Mouse (Mus musculus): ENCODE data around the gene Pgap2.

Pgap2 gene

DNA sequence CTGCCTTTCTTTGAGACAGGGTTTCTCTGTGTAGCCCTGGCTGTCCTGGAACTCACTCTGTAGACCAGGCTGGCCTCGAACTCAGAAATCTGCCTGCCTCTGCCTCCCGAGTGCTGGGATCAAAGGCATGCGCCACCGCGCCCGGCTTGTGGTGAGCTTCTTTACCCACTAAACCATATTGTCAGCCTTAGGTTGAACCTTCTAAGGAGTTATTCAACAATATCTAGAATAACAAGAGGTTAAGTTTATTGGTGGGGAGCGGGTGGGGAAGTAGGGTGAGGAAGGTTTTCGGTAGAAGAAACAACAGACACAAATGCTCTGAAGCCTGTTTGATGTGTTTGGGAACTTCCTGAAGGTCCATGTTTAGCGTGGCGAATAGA, 56.0 kb downstream of the Pgap2 start:
- peak in 1 of 2 experiments; percentile 44 for DNase-seq (ENCODE audit: low read depth in 2 of 2, low spot score in 2 of 2)

DNA sequence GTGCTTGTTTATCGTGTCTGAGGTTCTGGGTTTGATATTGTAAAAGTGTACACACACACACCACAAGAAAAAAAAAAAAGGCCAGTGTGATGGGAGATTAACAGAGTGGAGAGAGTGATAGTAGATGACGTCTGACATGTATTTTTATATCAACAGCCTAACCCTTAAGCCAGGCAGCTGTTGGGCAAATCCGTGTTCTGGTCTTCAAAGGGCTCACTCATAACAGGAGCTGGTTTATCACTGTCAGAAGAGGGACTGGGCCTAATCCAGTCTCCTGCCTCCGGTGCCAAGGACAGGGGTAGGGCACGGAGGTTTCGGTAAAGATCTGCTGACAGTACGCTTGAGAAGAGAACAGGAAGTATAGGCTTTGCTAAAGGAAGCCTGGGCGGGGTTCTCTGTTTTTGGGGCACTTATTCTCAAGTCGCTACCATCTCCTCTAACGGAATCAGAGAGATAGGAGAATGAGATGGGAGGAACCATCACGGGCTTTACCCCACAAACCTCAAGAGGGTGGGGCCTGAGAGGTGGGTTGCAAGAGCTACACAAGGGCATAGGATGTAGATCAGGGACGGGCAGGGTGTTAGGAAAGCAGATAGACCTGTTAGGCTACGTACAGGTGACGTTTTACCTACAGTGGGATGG, 56.5 kb downstream of the Pgap2 start:
- DNase-seq (ENCODE audit: low read depth in 2 of 2, low spot score in 2 of 2), result peak; percentile 86 to 87

DNA sequence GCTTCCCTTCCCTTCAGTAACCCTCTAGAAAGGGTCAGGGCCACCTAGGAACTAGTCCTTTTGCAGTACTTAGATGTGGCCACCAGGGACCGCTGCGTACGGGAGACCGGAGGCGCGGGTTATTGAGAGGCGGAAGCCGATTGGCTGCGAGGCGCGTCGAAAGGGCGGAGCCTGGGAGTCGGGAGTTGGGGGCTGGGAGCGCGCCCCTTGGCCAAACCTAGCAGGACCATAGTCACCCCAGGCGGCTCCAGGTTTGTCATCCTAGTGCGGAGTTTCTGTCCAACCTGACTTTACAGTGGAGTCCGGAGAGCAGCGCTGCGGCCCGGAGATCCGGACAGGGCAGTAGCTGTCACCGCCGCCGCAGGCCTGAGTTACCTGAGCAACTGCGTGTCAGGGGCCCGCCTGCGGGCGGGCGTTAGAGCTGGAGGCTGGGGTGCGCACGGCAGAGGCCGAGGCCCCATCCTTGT, 57.1 kb downstream of the Pgap2 start:
- peak; percentile 91 to 94 for DNase-seq (ENCODE audit: low read depth in 2 of 2, low spot score in 2 of 2)

DNA sequence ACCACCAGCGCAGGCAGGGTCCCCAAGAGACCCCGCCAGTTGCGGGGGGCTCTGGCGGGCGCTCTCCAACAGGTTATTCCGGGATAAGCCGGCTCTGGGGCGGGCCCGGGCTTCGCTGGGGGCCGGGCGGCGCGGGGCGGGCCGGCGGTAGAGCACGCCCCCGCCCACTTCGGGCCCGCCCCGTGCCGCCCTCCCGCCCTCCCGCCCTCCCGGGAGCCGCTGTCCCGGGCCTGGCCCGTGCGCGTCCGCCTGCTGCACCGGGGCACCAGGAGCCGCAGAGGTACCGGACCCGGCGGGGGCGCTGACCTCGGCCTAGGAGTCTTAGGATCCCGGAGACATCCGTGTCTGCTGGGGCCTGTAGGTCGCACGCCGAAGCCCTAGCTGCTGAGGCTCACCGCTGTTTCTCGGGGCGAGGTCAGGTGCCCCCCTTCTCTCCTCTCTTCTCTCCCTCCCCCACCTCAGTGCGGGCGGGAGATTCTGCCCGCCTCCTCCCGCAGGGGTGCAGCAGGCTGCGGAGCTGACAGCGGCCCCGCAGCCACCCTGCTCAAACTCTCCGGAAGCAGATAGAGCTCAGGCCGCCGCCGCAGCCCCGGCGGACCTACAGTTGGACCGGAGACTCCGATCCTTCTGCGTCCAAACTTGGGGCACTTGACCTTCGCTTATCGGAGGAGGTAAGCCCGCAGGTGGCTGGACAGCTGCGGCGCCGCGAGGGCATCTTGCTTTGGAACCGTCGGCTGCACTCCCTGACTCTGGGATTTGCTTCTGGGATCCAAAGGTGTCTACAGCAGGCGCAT, 57.8 kb downstream of the Pgap2 start, which contains the start of gene Stim1:
Gene Stim1, plus strand, starts transcription at position 206 of the 794 bp plus-strand sequence.
- DNase-seq (ENCODE audit: low read depth in 2 of 2, low spot score in 2 of 2), result peak; percentile 59 to 73

DNA sequence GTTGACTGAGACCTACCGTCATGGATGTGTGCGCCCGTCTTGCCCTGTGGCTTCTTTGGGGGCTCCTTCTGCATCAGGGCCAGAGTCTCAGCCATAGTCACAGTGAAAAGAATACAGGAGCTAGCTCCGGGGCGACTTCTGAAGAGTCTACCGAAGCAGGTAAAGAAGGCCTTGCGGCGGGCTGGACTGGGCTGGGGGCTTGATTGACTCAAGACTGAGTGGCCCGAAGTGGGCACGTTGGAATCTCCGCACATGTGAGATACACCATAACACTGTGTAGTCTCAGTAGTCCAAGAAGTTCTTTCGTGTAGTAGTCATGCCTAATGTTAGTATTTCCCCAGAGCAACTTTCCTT, 58.4 kb downstream of the Pgap2 start:
- DNase-seq (ENCODE audit: low read depth in 2 of 2, low spot score in 2 of 2), result peak in 1 of 2 experiments; percentile 21

DNA sequence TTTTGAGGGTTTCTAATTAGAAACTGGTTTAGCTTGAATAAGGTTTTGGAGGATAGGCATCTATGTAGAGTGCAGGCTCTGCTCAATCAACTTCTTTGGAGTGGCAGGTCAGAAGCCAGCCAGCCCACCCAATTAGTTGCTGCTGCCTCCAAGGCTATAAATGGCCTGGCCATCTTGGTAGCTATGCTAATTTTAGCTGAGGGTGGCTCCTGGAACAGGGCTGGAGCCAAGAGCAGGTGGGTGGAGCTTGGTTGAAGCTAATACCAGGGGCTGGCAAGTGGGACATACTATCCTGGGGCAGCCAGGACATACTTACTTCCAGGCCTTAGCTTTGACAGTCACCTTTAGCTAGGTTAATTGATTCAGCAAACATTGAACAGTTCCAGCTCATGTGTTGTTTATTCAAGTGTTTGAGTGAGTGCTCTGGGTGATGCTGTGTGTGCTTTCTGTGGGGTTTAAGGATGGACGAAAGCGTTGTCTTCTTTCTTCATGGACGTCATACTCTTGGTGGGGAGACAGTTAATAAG, 62.5 kb downstream of the Pgap2 start:
- DNase-seq (ENCODE audit: low read depth in 2 of 2, low spot score in 2 of 2), result no peak

DNA sequence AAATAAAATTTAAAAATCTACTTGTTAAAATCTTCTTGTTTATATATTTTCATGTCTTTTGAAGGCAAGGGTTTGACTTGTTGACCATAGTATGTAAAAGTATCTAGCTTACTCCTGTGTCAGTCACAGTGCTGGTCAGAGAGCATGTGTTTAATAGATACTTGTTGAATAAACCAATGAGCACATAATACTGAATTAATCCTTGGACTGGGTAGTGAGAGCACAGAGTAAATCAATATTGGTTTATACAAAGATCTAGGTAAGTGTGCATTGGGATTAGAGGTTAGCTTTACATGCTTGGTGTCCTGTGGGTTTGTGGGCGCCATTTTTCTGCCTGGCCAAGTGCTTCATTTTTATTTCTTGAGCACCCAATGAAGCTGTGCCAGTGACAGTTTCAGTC, 71.4 kb downstream of the Pgap2 start:
- DNase-seq (ENCODE audit: low read depth in 2 of 2, low spot score in 2 of 2), result no peak

DNA sequence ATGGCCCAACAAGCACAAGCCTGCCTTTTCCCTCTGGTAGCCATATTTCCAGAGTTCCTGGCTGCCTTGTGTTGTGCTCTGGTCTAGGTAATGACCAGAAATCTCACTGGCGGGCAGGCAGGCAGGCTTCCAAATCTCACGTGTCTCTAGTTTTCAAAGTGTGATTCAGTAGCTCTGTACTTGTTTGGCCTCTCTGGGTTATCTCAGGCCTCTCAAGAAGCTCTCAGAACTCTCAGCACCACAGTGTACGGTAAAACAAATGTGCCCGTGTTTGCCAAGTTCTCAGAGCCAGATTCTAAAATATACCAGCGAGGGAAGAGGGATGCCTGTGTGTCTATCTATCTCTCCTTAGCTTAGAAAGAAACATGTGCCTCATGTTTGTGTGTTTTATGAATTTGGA, 72.3 kb downstream of the Pgap2 start:
- DNase-seq (ENCODE audit: low read depth in 2 of 2, low spot score in 2 of 2), result no peak
